ENCODE assay signal across 9 mouse cellular contexts in genomic region chr12:65259139-65260111, GRCm38 (mm10). TPM values are rescaled to one million over a fixed set of nuclear protein-coding genes. Genes with fewer than 3 reads are reported as not detected.
DNase-seq lines count a peak whose midpoint lies in the region; ATAC-seq and TF ChIP-seq lines count a peak whose summit lies in the region.
"Had no signal": no experiment of that assay in that cellular context is flagged by ENCODE, and none has a peak within 500 bp of the region (broad histone marks: within the 10 kb centered on the region; RNA-seq: fewer than 3 reads in every experiment).

No protein-coding gene starts in this region.

- DNase-seq in forebrain, embryonic 10.5 days (ENCODE audit: extremely low spot score, low spot score): no peak
- DNase-seq in forebrain, embryonic 11.5 days (ENCODE audit: low spot score): no peak
- peak; percentile 4 for DNase-seq in lung, postnatal 0 days (ENCODE audit: low spot score)
- no peak for DNase-seq in lung, postnatal 36 days
- peak; percentile 33 to 39 for DNase-seq in left cerebral cortex, adult 9 months (ENCODE audit: low spot score in 2 of 2)
- peak; percentile 46 to 68 for DNase-seq in right cerebral cortex, postnatal 10 days (ENCODE audit: low spot score in 2 of 2)
- DNase-seq in cerebellum, postnatal 25 days: no peak
- DNase-seq in lung, postnatal 14 days: no peak

- H3K4me1 ChIP-seq in forebrain, embryonic 10.5 days: peaks cover 14% of the 10 kb centered on the region; the same call in 1 of the 2 replicates
- H3K4me1 ChIP-seq in forebrain, embryonic 11.5 days (replicated peaks; ENCODE audit: control insufficient read depth, insufficient read depth, low read length): 0 out of 2 replicates have a peak, but pooled peaks cover 2% of the 10 kb centered on the region
- H3K4me1 ChIP-seq in lung, postnatal 0 days (ENCODE audit: insufficient read depth, low read depth, low read length): no peaks in the 10 kb centered on the region
- H3K4me1 ChIP-seq: stomach, embryonic 15.5 days had no signal

- H3K9ac ChIP-seq in forebrain, embryonic 11.5 days (ENCODE audit: low read length): no peak overlapping the region
- H3K9ac ChIP-seq in lung, postnatal 0 days (replicated peaks; ENCODE audit: low read depth): no peak overlapping the region
- H3K9ac ChIP-seq: stomach, embryonic 15.5 days had no signal

- no peaks in the 10 kb centered on the region for H3K27me3 ChIP-seq in forebrain, embryonic 10.5 days (ENCODE audit: poor library complexity, severe bottlenecking)
- no peaks in the 10 kb centered on the region for H3K27me3 ChIP-seq in forebrain, embryonic 11.5 days (ENCODE audit: control insufficient read depth, insufficient read depth, low read length)
- H3K27me3 ChIP-seq in lung, postnatal 0 days (replicated peaks; ENCODE audit: insufficient read depth, low read length): no peaks in the 10 kb centered on the region
- H3K27me3 ChIP-seq: stomach, embryonic 15.5 days had no signal

- ATAC-seq in forebrain, embryonic 11.5 days (replicated peaks; ENCODE audit: low FRiP score): no peak
- ATAC-seq in lung, postnatal 0 days: no peak

- no peak for TF ChIP-seq EP300 in lung, postnatal 0 days (IDR thresholded peaks at IDR 0.05)

- 86% methylated on average over 13 of the region's 13 CpGs for WGBS in forebrain, embryonic 10.5 days
- 70% methylated on average over 13 of the region's 13 CpGs for WGBS in forebrain, embryonic 11.5 days
- 64% methylated on average over 13 of the region's 13 CpGs for WGBS in lung, postnatal 0 days

- no peaks in the 10 kb centered on the region for H3K9me3 ChIP-seq in forebrain, embryonic 10.5 days
- no peaks in the 10 kb centered on the region for H3K9me3 ChIP-seq in forebrain, embryonic 11.5 days (ENCODE audit: control insufficient read depth, low read length)
- no peaks in the 10 kb centered on the region for H3K9me3 ChIP-seq in lung, postnatal 0 days (ENCODE audit: low read length)
- H3K9me3 ChIP-seq: stomach, embryonic 15.5 days had no signal

- no peak overlapping the region for H3K27ac ChIP-seq in forebrain, embryonic 10.5 days
- H3K27ac ChIP-seq in forebrain, embryonic 11.5 days (ENCODE audit: low read depth, low read length): no peak overlapping the region
- no peak overlapping the region for H3K27ac ChIP-seq in lung, postnatal 0 days (ENCODE audit: low read length)
- H3K27ac ChIP-seq: stomach, embryonic 15.5 days had no signal

- no peak for TF ChIP-seq CTCF in lung, postnatal 0 days (IDR thresholded peaks at IDR 0.05)

- H3K4me3 ChIP-seq in forebrain, embryonic 10.5 days: 0 out of 2 replicates have a peak overlapping the region, but pooled peaks have one; percentile 24
- H3K4me3 ChIP-seq in forebrain, embryonic 11.5 days (ENCODE audit: low read depth, low read length): no peak overlapping the region
- no peak overlapping the region for H3K4me3 ChIP-seq in lung, postnatal 0 days (ENCODE audit: low read depth, low read length)

- H3K36me3 ChIP-seq in forebrain, embryonic 10.5 days (replicated peaks): no peaks in the 10 kb centered on the region
- no peaks in the 10 kb centered on the region for H3K36me3 ChIP-seq in forebrain, embryonic 11.5 days (ENCODE audit: control insufficient read depth, insufficient read depth, low read length)
- H3K36me3 ChIP-seq in lung, postnatal 0 days (ENCODE audit: insufficient read depth, low read length): no peaks in the 10 kb centered on the region
- H3K36me3 ChIP-seq: stomach, embryonic 15.5 days had no signal

- no peak overlapping the region for H3K4me2 ChIP-seq in forebrain, embryonic 11.5 days (ENCODE audit: low read depth, low read length, severe bottlenecking)
- H3K4me2 ChIP-seq in lung, postnatal 0 days (replicated peaks; ENCODE audit: low read depth, low read length): peak overlapping the region; percentile 41

RNA-seq across cellular contexts. Expression of gene Wdr20rt, which starts 34.1 kb away (rescaled TPM):
- not detected in 2 replicates for polyA plus RNA-seq in forebrain, embryonic 10.5 days (2016; fragmentation: Nextera tagmentation; extraction: Ambion mirVana)
- polyA plus RNA-seq in forebrain, embryonic 11.5 days (2014; fragmentation: Nextera tagmentation; extraction: Ambion mirVana): not detected in 2 replicates
- polyA plus RNA-seq in lung, postnatal 0 days (2015; fragmentation: Nextera tagmentation; extraction: Ambion mirVana): not detected in 2 replicates
- polyA plus RNA-seq: stomach, embryonic 15.5 days had no signal

Comparison
In these comparisons a context has a peak if more than half of its experiments do, and no peak if none do; other contexts are left out.
1. DNase-seq: peak in lung, postnatal 0 days (single experiment), left cerebral cortex, adult 9 months (2 of 2) and right cerebral cortex, postnatal 10 days (2 of 2); none in forebrain, embryonic 10.5 days (single experiment), forebrain, embryonic 11.5 days (single experiment), lung, postnatal 36 days (single experiment), cerebellum, postnatal 25 days (0 of 2) and lung, postnatal 14 days (single experiment).